Mouse (Mus musculus): Measurements from ENCODE around the gene Iqgap2. TPM values are rescaled to one million over a fixed set of nuclear protein-coding genes. Genes with fewer than 3 reads are reported as not detected.

The Iqgap2 gene
- polyA plus RNA-seq, 1 experiment: 6.0 TPM

- no peak for TF ChIP-seq CTCF (IDR thresholded peaks at IDR 0.05; ENCODE audit: borderline replicate concordance, extremely low read depth, insufficient read depth, insufficient read length)
These were observed 188.3 kb downstream of the Iqgap2 start for GRCm38 (mm10) chr13:95703376-95703775.

GRCm38 (mm10) chr13:95697874-95698273, 193.8 kb downstream of the Iqgap2 start:
- no peak for DNase-seq (ENCODE audit: low read depth)
- TF ChIP-seq CTCF (IDR thresholded peaks at IDR 0.05; ENCODE audit: borderline replicate concordance, extremely low read depth, insufficient read depth, insufficient read length) (no peak), POLR2A (IDR thresholded peaks at IDR 0.05; ENCODE audit: borderline replicate concordance, extremely low read depth, insufficient read depth, insufficient read length, poor library complexity, severe bottlenecking) (no peak)

More at GRCm38 (mm10) chr13:95703376-95703775, 188.3 kb downstream of the Iqgap2 start:
- DNase-seq (ENCODE audit: low read depth): no peak

GRCm38 (mm10) chr13:95696654-95697163, 195.0 kb downstream of the Iqgap2 start, which contains the start of gene F2rl2:
Gene F2rl2 (plus strand): TSS chr13:95696853.
- DNase-seq (ENCODE audit: low read depth): peak; percentile 80
- TF ChIP-seq POLR2A (IDR thresholded peaks at IDR 0.05; ENCODE audit: borderline replicate concordance, extremely low read depth, insufficient read depth, insufficient read length, poor library complexity, severe bottlenecking): no peak
- no peak for TF ChIP-seq CTCF (IDR thresholded peaks at IDR 0.05; ENCODE audit: borderline replicate concordance, extremely low read depth, insufficient read depth, insufficient read length)

- no peak for TF ChIP-seq CTCF (IDR thresholded peaks at IDR 0.05; ENCODE audit: borderline replicate concordance, extremely low read depth, insufficient read depth, insufficient read length)
- TF ChIP-seq POLR2A (IDR thresholded peaks at IDR 0.05; ENCODE audit: borderline replicate concordance, extremely low read depth, insufficient read depth, insufficient read length, poor library complexity, severe bottlenecking): no peak
- no peak for DNase-seq (ENCODE audit: low read depth)
These were observed 195.5 kb downstream of the Iqgap2 start for GRCm38 (mm10) chr13:95696120-95696653.

GRCm38 (mm10) chr13:95692201-95692600, 199.5 kb downstream of the Iqgap2 start:
- TF ChIP-seq CTCF (IDR thresholded peaks at IDR 0.05; ENCODE audit: borderline replicate concordance, extremely low read depth, insufficient read depth, insufficient read length) (no peak), POLR2A (IDR thresholded peaks at IDR 0.05; ENCODE audit: borderline replicate concordance, extremely low read depth, insufficient read depth, insufficient read length, poor library complexity, severe bottlenecking) (no peak)
- DNase-seq (ENCODE audit: low read depth): no peak

- DNase-seq (ENCODE audit: low read depth): no peak
- TF ChIP-seq POLR2A (IDR thresholded peaks at IDR 0.05; ENCODE audit: borderline replicate concordance, extremely low read depth, insufficient read depth, insufficient read length, poor library complexity, severe bottlenecking) (no peak), CTCF (IDR thresholded peaks at IDR 0.05; ENCODE audit: borderline replicate concordance, extremely low read depth, insufficient read depth, insufficient read length) (no peak)
These were observed 203.1 kb downstream of the Iqgap2 start for GRCm38 (mm10) chr13:95688576-95688975.

GRCm38 (mm10) chr13:95685736-95686135, 206.0 kb downstream of the Iqgap2 start:
- TF ChIP-seq CTCF (IDR thresholded peaks at IDR 0.05; ENCODE audit: borderline replicate concordance, extremely low read depth, insufficient read depth, insufficient read length): no peak
- no peak for TF ChIP-seq POLR2A (IDR thresholded peaks at IDR 0.05; ENCODE audit: borderline replicate concordance, extremely low read depth, insufficient read depth, insufficient read length, poor library complexity, severe bottlenecking)
- no peak for DNase-seq (ENCODE audit: low read depth)

- no peak for TF ChIP-seq POLR2A (IDR thresholded peaks at IDR 0.05; ENCODE audit: borderline replicate concordance, extremely low read depth, insufficient read depth, insufficient read length, poor library complexity, severe bottlenecking)
- TF ChIP-seq CTCF (IDR thresholded peaks at IDR 0.05; ENCODE audit: borderline replicate concordance, extremely low read depth, insufficient read depth, insufficient read length): no peak
- no peak for DNase-seq (ENCODE audit: low read depth)
These were observed 207.0 kb downstream of the Iqgap2 start for GRCm38 (mm10) chr13:95684656-95685244.

DNA sequence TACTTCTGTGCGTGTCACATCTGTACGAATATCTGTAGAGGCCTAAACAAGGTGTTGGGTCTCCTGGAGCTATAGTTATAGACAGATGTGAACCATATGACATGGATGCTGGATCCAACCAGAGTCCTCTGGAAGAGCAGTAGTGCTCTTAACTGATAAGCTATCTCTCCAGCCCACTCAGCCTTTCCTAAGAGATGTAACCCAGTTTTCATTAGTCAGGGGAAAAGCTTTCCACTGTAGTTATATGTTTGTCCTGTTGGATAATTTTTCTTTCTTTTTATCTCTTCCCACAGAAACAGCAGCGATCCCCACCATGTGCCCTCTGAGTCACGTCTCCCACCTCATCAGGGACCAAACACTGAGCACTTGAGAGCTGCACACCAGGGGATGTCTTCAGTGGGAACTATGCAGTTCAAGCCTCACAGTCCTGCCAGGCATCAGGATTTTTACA, 212.2 kb downstream of the Iqgap2 start:
- no peak for DNase-seq (ENCODE audit: low read depth)
- TF ChIP-seq POLR2A (IDR thresholded peaks at IDR 0.05; ENCODE audit: borderline replicate concordance, extremely low read depth, insufficient read depth, insufficient read length, poor library complexity, severe bottlenecking) (no peak), CTCF (IDR thresholded peaks at IDR 0.05; ENCODE audit: borderline replicate concordance, extremely low read depth, insufficient read depth, insufficient read length) (no peak)

DNA sequence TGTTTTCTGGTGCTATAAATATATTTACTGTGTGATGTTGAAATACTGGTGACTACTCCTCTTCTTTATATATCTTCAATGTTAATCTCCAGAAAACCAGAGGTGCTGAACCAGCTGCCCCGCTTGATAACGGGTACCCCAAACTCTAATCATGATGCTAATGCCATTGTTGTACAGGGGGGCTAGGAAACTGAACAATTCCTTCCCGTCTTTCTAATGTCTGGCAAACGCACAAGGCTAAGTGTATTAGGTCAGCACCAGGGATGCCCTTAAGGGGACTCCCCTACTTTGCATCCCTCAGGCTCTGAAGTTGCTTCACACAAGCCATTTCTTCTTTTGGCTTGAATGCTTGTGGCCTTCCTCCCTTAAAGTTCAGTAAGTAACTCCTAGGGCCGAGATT, 212.6 kb downstream of the Iqgap2 start:
- DNase-seq (ENCODE audit: low read depth): no peak
- TF ChIP-seq CTCF (IDR thresholded peaks at IDR 0.05; ENCODE audit: borderline replicate concordance, extremely low read depth, insufficient read depth, insufficient read length): no peak
- TF ChIP-seq POLR2A (IDR thresholded peaks at IDR 0.05; ENCODE audit: borderline replicate concordance, extremely low read depth, insufficient read depth, insufficient read length, poor library complexity, severe bottlenecking): no peak

DNA sequence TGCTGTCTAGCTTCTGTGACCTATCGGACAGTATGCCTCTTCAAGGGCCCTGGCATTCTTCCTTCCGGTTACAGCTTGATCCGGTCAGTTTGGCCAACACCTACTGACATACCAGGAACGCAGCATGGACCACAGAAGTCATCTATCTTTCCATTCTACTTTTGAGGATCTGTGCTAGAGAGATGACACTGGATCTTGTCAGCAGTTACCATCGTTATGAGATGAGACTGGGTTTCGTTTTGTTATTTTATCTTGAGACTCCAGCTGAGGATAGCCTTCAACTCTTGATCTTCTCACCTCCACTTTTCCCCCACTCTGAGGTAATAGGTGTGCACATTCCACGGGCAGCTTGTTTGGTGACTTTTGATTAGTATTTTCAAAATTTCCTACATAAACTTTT, 219.3 kb downstream of the Iqgap2 start:
- no peak for DNase-seq (ENCODE audit: low read depth)
- no peak for TF ChIP-seq CTCF (IDR thresholded peaks at IDR 0.05; ENCODE audit: borderline replicate concordance, extremely low read depth, insufficient read depth, insufficient read length)

All from brain, embryonic 14.5 days (tissue).